Mouse (Mus musculus) MEL (cell line): ENCODE data around the gene Mob3b.

ENCODE experiments used
- CTCF ChIP-seq, 3 experiments: IDR thresholded peaks in 2 of 3; conservative IDR thresholded peaks in 1 of 3; 2 replicates each; pipeline ENCODE4 v1.5.1; 2011 to 2012; ENCODE audit warnings: low read length in 3 of 3, low read depth in 2 of 3, mild to moderate bottlenecking in 2 of 3, improper control_type of control experiment in 1 of 3, inconsistent platforms in 1 of 3, mixed read lengths in 1 of 3, moderate library complexity in 1 of 3; ENCODE audit not compliant: control insufficient read depth in 1 of 3, insufficient read depth in 1 of 3, poor library complexity in 1 of 3, severe bottlenecking in 1 of 3
- EP300 ChIP-seq, 2 experiments: IDR thresholded peaks; 2 replicates each; pipeline ENCODE4 v1.6.1; 2011; ENCODE audit warnings: improper control_type of control experiment in 2 of 2, low read length in 2 of 2, low read depth in 1 of 2, mild to moderate bottlenecking in 1 of 2
- HCFC1 ChIP-seq: IDR thresholded peaks from 2 replicates; pipeline ENCODE4 v1.6.1; 2012; ENCODE audit warnings: low read depth, mild to moderate bottlenecking, inconsistent platforms, low read length, improper control_type of control experiment, moderate library complexity
- MAX ChIP-seq: IDR thresholded peaks from 2 replicates; pipeline ENCODE4 v1.6.1; 2011; ENCODE audit warnings: low read length, improper control_type of control experiment
- MYC ChIP-seq: IDR thresholded peaks from 2 replicates; pipeline ENCODE4 v1.6.1; 2011; ENCODE audit warnings: low read depth, mild to moderate bottlenecking, low read length, improper control_type of control experiment, moderate library complexity
- POLR2A ChIP-seq, 2 experiments: IDR thresholded peaks; 2 replicates each; pipeline ENCODE4 v1.6.1; 2011 to 2012; ENCODE audit warnings: low read length in 2 of 2, mild to moderate bottlenecking in 2 of 2, control low read depth in 1 of 2, improper control_type of control experiment in 1 of 2, low read depth in 1 of 2, moderate library complexity in 1 of 2; ENCODE audit not compliant: control insufficient read depth in 1 of 2, insufficient read depth in 1 of 2, poor library complexity in 1 of 2
- TAL1 ChIP-seq: IDR thresholded peaks from 2 replicates; pipeline ENCODE4 v1.6.1; 2012; ENCODE audit warnings: mild to moderate bottlenecking, inconsistent platforms, low read length, moderate library complexity, mixed read lengths
- ZNF384 ChIP-seq: IDR thresholded peaks from 2 replicates; pipeline ENCODE4 v1.6.1; 2012; ENCODE audit warnings: low read depth, mild to moderate bottlenecking, inconsistent platforms, low read length, improper control_type of control experiment

- TF ChIP-seq TAL1 = no peak
- TF ChIP-seq EP300 (IDR thresholded peaks at IDR 0.05; ENCODE audit: low read depth in 1 of 2, low read length in 2 of 2) = no peak
- no peak for TF ChIP-seq CTCF (IDR thresholded peaks at IDR 0.05 in 2 of 3, conservative IDR thresholded peaks at IDR 0.05 in 1 of 3; ENCODE audit: control insufficient read depth in 1 of 3, insufficient read depth in 1 of 3, low read depth in 2 of 3, low read length in 3 of 3, poor library complexity in 1 of 3, severe bottlenecking in 1 of 3)
- no peak for TF ChIP-seq MAX
- no peak for TF ChIP-seq MYC
- TF ChIP-seq POLR2A (IDR thresholded peaks at IDR 0.05; ENCODE audit: control insufficient read depth in 1 of 2, insufficient read depth in 1 of 2, low read depth in 1 of 2, low read length in 2 of 2, poor library complexity in 1 of 2) = no peak
- no peak for TF ChIP-seq HCFC1
- no peak for TF ChIP-seq ZNF384
Observed at GRCm38 (mm10) chr4:35154051-35154450, 3.2 kb downstream of the Mob3b start.
